Mouse (Mus musculus): ENCODE measurements around the gene Syt12.

DNA sequence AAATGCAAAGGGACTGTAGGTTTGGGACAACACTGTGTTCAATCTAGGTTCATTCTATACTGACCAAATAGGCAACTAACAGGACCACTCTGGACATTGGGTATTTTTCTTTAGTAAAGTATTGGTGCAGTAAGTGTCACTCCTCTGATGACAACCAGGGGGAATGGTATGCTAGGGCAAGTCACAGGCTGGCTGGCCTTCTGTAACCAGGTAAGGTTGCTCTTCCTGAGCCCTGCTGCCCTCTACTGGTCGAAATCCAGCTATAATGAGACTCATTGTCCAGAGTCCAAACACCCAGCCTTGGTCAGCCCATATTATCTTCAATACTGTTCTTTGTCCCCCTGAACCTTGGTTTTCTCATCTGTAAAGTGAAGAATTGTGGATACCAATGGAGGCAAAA is 60.1 kb downstream of the Syt12 start:
- TF ChIP-seq CTCF (IDR thresholded peaks at IDR 0.05; ENCODE audit: extremely low read depth, insufficient read depth, low read length) (peak; percentile 77), POLR2A (IDR thresholded peaks at IDR 0.05; ENCODE audit: extremely low read depth, insufficient read depth, low read length) (no peak)

Data from cortical plate, adult 2 months (tissue).